Mouse (Mus musculus) erythroblast, adult 5-6 weeks (primary cell): ENCODE data around the gene Phf6. TPM values are rescaled to one million over a fixed set of nuclear protein-coding genes. Genes with fewer than 3 reads are reported as not detected.
"Not testable (repeated sequence)": the region's sequence is repeated elsewhere in the genome, so short reads cannot be mapped to it uniquely, and the experiment has no call there.

Source experiments
- ATAC-seq: replicated peaks from 2 replicates; pipeline ENCODE4 v1.8.0; 2016; ENCODE audit warnings: moderate number of reproducible peaks, mild to moderate bottlenecking, moderate TSS enrichment, inconsistent platforms; ENCODE audit not compliant: poor library complexity, low FRiP score, severe bottlenecking
- total RNA-seq, 2 experiments: library from RNA; stranded (forward) in 1 of 2; stranded (reverse) in 1 of 2; fragments of 150-400 nt in 1 of 2; fragments of 200-764, 138-1000 nt in 1 of 2; gene quantifications; 2 replicates each; pipeline versions ENCODE4 v1.2.3 to v1.2.4; 2015 to 2017; ENCODE audit warnings: low replicate concordance in 2 of 2

Phf6 gene
- total RNA-seq, 2 experiments from 2014 or later = 7.5 to 17.9 TPM

- ATAC-seq = peak; percentile 100
Observed at GRCm38 (mm10) chrX:52971211-52972006, 59.3 kb downstream of the Phf6 start.

GRCm38 (mm10) chrX:52972129-52972528, 60.1 kb downstream of the Phf6 start:
- no peak for ATAC-seq

- ATAC-seq = no peak
Observed at GRCm38 (mm10) chrX:52972680-52973079, 60.6 kb downstream of the Phf6 start.

GRCm38 (mm10) chrX:52978576-52978975, 66.5 kb downstream of the Phf6 start:
- no peak for ATAC-seq

- ATAC-seq = no peak
Observed at GRCm38 (mm10) chrX:52981378-52981777, 69.3 kb downstream of the Phf6 start.

GRCm38 (mm10) chrX:52987905-52988783, 76.1 kb downstream of the Phf6 start, which contains the start of gene Hprt:
TSS of gene Hprt (plus strand) at chrX:52988137.
- peak; percentile 100 for ATAC-seq

- ATAC-seq = not testable (repeated sequence)
Observed at GRCm38 (mm10) chrX:52994726-52995125, 82.7 kb downstream of the Phf6 start.

- not testable (repeated sequence) for ATAC-seq
Observed at GRCm38 (mm10) chrX:53004887-53005286, 92.8 kb downstream of the Phf6 start.

GRCm38 (mm10) chrX:53006062-53006461, 94.0 kb downstream of the Phf6 start:
- ATAC-seq = peak; percentile 86

Other genes starting within 250 kb of the Phf6 start
- gene Ccdc160, start 121.1 kb upstream of the Phf6 start, total RNA-seq (2015; ENCODE audit: low replicate concordance) = not detected in 2 replicates
- not detected in 2 replicates for gene Ccdc160, start 121.1 kb upstream of the Phf6 start, total RNA-seq (2017; ENCODE audit: low replicate concordance)
- 112 and 116 TPM in 2 replicates for gene Hprt, start 75.9 kb downstream of the Phf6 start, total RNA-seq (2015; ENCODE audit: low replicate concordance)
- gene Hprt, start 75.9 kb downstream of the Phf6 start, total RNA-seq (2017; ENCODE audit: low replicate concordance) = 83.4 and 84.2 TPM in 2 replicates